Mouse (Mus musculus): ENCODE data around the gene Olfr514. TPM values are rescaled to one million over a fixed set of nuclear protein-coding genes. Genes with fewer than 3 reads are reported as not detected.

The Olfr514 gene
- total RNA-seq (2021): not detected
- long read RNA-seq, experiment 1: 0 reads
- long read RNA-seq, experiment 2: 0 reads

GRCm38 (mm10) chr7:108825897-108826296 is at the start of gene Olfr514:
Gene Olfr514 (minus strand): TSS chr7:108825997.
- DNase-seq: no peak

DNA sequence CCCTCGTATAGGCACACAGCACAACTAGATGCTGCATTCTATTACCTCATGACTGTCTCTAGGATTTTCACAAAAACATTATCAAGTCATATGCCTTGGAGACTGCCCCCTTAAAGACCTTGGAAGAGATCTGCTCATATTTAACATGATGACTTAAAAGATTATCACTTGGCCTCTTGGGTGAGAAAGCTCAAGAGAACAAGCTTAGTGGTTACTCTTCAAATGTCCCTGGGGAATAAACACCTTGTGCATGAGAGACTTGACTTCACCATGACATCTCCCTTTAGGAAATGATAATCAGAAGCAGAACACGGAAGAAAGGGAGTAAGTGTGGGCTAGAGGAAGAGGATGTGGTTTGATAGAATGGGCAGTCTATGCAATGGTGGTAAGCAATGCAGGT is 46.5 kb upstream of the Olfr514 start, which contains the start of gene Olfr517:
TSS of gene Olfr517 (minus strand) at position 101 of the 400 bp plus-strand sequence.
- no peak for DNase-seq

DNA sequence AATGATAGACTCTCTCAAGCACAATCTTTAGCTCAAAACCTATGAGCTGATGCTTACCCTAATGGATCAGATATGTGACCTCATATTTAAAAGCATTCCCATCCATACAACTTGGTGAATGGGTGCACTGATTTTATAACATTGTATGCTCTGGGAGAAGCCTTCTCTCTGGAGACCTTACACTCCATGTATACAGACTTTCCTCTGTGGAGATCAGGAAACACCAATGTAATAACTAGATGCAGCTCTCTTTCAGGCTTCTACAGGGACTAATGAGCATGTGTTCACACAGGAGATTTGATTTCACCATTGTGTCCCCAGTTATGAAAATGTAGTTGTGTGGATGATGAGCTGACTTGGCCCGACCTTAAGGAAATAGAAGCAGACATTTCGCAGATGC is 24.6 kb upstream of the Olfr514 start, which contains the start of gene Olfr516:
TSS of gene Olfr516 (minus strand) at position 101 of the 400 bp plus-strand sequence.
- no peak for DNase-seq

DNA sequence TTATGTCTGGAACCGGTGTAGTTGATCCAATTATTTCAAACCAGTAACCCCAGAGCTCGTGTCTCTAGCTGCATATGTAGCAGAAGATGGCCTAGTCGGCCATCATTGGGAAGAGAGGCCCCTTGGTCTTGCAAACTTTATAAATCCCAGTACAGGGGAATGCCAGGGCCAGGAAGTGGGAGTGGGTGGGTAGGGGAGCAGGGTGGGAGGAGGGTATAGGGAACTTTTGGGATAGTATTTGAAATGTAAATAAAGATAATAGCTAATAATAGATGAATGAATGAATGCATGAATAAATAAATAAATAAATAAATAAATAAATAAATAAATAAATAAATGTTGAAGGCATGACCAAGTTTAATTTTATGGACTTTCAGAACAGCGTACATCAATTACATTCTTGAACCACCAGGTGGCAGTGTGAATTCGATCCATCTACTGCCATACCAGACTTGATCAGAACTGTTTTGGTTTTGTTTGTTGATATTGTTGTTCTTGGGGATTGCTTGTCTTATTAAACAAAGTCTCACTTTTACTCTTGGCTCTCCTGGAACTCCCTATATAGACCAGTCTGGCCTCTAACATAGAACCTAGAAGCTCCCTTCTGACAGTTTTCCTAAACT is 11.1 kb downstream of the Olfr514 start:
- DNase-seq: peak; percentile 2 to 35

DNA sequence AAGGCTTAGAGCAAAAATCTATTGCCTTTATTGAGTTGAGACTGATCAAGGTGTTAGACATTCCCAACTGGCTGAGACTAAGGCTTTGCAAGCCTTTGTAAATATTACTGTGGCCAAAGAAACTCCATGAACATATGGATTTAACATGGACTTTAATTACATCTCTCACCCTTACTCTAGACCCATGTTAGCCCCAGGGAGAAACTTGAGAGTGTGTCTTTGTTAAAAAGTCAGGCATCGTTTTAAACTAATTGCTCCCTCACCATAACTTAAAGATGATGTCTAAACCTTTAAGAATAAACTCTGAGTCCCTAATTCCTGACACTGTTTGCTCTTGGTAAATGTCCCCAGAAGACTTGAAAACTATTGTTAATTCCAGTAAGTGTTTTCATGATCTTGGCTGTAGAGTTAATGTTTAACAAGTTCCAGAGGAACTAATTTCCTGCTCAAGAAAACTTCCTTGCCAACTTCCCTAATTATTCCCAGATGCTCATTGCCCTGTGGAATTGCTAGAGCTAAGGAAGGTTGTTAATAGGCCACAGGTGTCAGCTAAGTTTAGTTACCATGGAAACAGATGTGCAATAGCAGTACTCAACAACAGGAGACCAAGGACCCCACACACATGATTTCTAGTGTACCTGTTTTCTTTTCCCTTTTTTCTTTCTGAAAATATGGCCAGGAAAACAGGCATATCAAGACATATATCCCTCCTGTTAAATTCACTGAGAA is 28.4 kb downstream of the Olfr514 start:
- no peak for DNase-seq

Other genes starting within 250 kb of the Olfr514 start
- gene Olfr506, start 215.2 kb downstream of the Olfr514 start, total RNA-seq (2021): not detected
- gene Olfr507, start 204.2 kb downstream of the Olfr514 start, total RNA-seq (2021): not detected
- not detected for gene Olfr508, start 196.0 kb downstream of the Olfr514 start, total RNA-seq (2021)
- not detected for gene Olfr509, start 174.1 kb downstream of the Olfr514 start, total RNA-seq (2021)
- not detected for gene Olfr510, start 159.6 kb downstream of the Olfr514 start, total RNA-seq (2021)
- gene Olfr512, start 112.7 kb downstream of the Olfr514 start, total RNA-seq (2021): not detected
- gene Olfr513, start 75.0 kb downstream of the Olfr514 start, total RNA-seq (2021): not detected
- gene Olfr516, start 24.5 kb upstream of the Olfr514 start, total RNA-seq (2021): not detected
- gene Olfr517, start 46.4 kb upstream of the Olfr514 start, total RNA-seq (2021): not detected
- not detected for gene Olfr518, start 59.0 kb upstream of the Olfr514 start, total RNA-seq (2021)
- not detected for gene Olfr519, start 68.4 kb upstream of the Olfr514 start, total RNA-seq (2021)
- gene Nlrp10, start 104.2 kb upstream of the Olfr514 start, total RNA-seq (2021): under 1 TPM; 0.36 to 0.40 TPM
- gene Eif3f, start 108.4 kb upstream of the Olfr514 start, total RNA-seq (2021): 100 to 1,000 TPM; 132 to 147 TPM
- 10 to 100 TPM; 21.1 to 38.1 TPM for gene Tub, start 124.3 kb upstream of the Olfr514 start, total RNA-seq (2021)

All from adrenal gland, postnatal 36 days (tissue).